Mouse (Mus musculus) liver, postnatal 0 days (tissue): ENCODE results near the gene Cdk5r1. TPM values are rescaled to one million over a fixed set of nuclear protein-coding genes. Genes with fewer than 3 reads are reported as not detected.

Experiments
- ATAC-seq: fragments of 200-750 bp; cut with Nextera tagmentation; 2 replicates; pipeline ENCODE4 v1.8.0; 2017; ENCODE audit warnings: mild to moderate bottlenecking, moderate library complexity
- DNase-seq: peaks from one replicate; pipeline ENCODE4 v3.0.0-alpha.2; 2016
- H3K27ac ChIP-seq: fragments of 300-500 bp; sonication (generic); 2 replicates; pipeline ENCODE4 v1.5.1; 2014; ENCODE audit warnings: antibody characterized with exemption, moderate library complexity, mild to moderate bottlenecking, low read depth
- H3K27me3 ChIP-seq: fragments of 300-500 bp; sonication (generic); 2 replicates; pipeline ENCODE4 v1.6.1; 2014; ENCODE audit warnings: low read length, control low read depth, mixed read lengths; ENCODE audit not compliant: insufficient read depth
- H3K36me3 ChIP-seq: fragments of 300-500 bp; sonication (generic); replicated peaks from 2 replicates; pipeline ENCODE4 v1.6.1; 2014; ENCODE audit warnings: mild to moderate bottlenecking, control low read depth, low read length, moderate library complexity, mixed read lengths; ENCODE audit not compliant: insufficient read depth
- H3K4me1 ChIP-seq: fragments of 300-500 bp; sonication (generic); 2 replicates; pipeline ENCODE4 v1.6.1; 2014; ENCODE audit warnings: antibody characterized with exemption, mild to moderate bottlenecking, control low read depth; ENCODE audit not compliant: insufficient read depth
- H3K4me2 ChIP-seq: fragments of 300-500 bp; sonication (generic); 2 replicates; pipeline ENCODE4 v1.6.1; 2014; ENCODE audit warnings: low read depth, mild to moderate bottlenecking, low read length, moderate library complexity, mixed read lengths
- H3K4me3 ChIP-seq: fragments of 300-500 bp; sonication (generic); 2 replicates; pipeline ENCODE4 v1.5.1; 2014; ENCODE audit warnings: low read depth, low read length
- H3K9ac ChIP-seq: fragments of 300-500 bp; sonication (generic); replicated peaks from 2 replicates; pipeline ENCODE4 v1.6.1; 2014; ENCODE audit warnings: mild to moderate bottlenecking, moderate library complexity
- H3K9me3 ChIP-seq: fragments of 300-500 bp; sonication (generic); 2 replicates; pipeline ENCODE4 v1.6.1; 2016; ENCODE audit warnings: mild to moderate bottlenecking, control low read depth, low read length, mixed read lengths
- CTCF ChIP-seq: sonication (generic); IDR thresholded peaks from 2 replicates; pipeline ENCODE4 v1.5.1; 2016; ENCODE audit warnings: antibody characterized with exemption, low read depth
- EP300 ChIP-seq: IDR thresholded peaks from 2 replicates; pipeline ENCODE4 v1.6.1; 2016; ENCODE audit warnings: antibody characterized with exemption, low read depth, mild to moderate bottlenecking
- WGBS: fragments of 180-500 bp; shearing (Covaris S2); extraction: QIAGEN DNeasy Blood & Tissue Kit; methylation state at CpG from one replicate; pipeline ENCODE4 v1.1.7; 2014; ENCODE audit not compliant: insufficient replicate concordance; 5-methylcytosine and 5-hydroxymethylcytosine counted together
- polyA plus RNA-seq: library from polyadenylated mRNA; unstranded; fragments of >200 nt; fragmentation: Nextera tagmentation; extraction: Ambion mirVana; gene quantifications from 2 replicates; pipeline ENCODE4 v1.2.1, GENCODE M21; 2015

The Cdk5r1 gene
- polyA plus RNA-seq, 1 experiment from 2014 or later, result 0.28 TPM

DNA sequence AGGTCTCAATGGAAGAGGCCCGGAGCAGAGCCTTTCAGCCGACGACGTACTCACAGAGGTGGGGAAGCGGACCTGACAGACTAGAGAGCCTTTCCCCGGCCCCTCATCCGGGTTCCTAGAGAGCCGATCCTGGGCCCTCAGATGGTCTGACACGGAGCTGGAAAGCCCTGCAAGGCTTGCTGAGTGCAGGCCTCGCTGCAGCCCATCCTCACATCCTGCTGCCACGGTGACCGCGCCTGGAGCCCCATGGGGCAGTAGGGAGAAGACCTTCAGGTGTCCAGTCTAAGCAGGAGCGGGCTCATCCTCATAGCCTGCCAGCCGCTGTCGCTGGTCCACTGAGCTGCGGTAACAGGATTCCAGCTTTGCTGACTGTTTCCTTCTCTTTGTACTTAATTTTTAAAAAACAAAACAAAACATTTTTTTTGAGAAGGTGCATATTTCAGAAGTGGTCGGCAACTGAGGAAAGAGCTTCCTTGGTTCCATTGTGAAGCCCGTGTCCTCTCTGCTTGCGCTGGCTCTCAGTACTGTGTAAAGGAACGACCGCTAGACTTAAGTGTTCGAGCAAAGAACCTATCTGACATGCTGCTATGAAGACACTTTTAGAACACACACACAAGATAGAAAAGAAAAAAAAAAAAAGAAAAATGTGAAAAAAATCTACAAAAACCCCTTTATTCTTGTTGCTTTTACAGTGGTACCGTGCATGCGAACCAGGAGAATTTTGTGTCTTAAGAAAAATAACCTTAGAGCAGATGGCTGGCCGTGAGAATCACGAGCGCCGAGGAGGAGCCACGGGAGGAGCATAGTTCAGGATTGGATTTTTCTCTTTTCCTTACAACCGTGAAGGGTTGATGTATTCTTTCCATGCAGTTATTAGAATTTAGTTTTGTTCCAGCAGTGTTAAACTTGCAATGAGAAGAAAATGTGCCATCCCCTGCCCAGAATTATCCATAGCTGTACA lies 3.4 kb downstream of the Cdk5r1 start:
- no peak for DNase-seq
- 86% methylated on average over 31 of the region's 31 CpGs for WGBS
- Histone ChIP-seq H3K9ac (no peak overlapping the region), H3K27ac (no peak overlapping the region), H3K36me3 (no peaks in the 10 kb centered on the region; the same call in 1 of the 2 replicates), H3K4me2 (no peak overlapping the region), H3K27me3 (peaks cover 15% of the 10 kb centered on the region; the same call in 1 of the 2 replicates), H3K4me1 (peaks cover 18% of the 10 kb centered on the region), H3K9me3 (no peaks in the 10 kb centered on the region), H3K4me3 (no peak overlapping the region)
- TF ChIP-seq CTCF (no peak), EP300 (no peak)
- no peak for ATAC-seq

DNA sequence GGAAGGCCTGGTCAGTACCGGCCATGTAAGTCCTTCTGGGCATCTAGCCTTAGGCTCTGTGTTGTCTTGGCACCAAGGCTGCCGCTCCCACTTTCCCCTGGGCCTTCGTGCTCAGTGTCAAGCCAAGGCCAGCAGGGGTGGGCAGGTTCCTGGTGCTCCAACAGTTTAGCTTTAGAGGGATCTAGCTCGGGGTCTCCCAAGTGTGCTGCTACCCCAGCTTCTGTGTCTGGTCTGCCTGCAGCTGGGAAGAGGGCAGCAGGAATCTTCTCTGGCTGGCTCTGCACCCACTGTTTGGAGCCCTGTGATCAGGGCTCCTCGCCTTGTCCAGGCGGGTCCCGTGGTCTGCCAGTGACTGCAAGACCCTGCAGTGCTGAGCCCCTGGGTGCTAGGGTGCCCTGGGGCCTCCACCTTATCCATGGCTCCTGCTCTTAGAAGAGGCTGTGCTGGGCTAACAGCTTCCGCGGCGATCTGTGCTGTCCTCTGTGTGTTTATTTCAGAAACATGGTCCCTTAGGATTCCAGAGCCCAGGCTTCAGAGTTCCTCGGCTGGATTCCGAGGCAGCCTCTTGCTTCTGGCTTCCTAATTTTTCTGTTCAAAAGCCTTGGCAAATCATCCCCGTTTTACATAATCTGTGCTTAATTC lies 4.7 kb downstream of the Cdk5r1 start:
- no peaks in the 10 kb centered on the region for H3K9me3 ChIP-seq
- no peak overlapping the region for H3K4me3 ChIP-seq
- H3K36me3 ChIP-seq, result no peaks in the 10 kb centered on the region; the same call in 1 of the 2 replicates
- peaks cover 15% of the 10 kb centered on the region; the same call in 1 of the 2 replicates for H3K27me3 ChIP-seq
- H3K9ac ChIP-seq, result no peak overlapping the region
- no peak overlapping the region for H3K27ac ChIP-seq
- TF ChIP-seq CTCF, result no peak
- no peak for TF ChIP-seq EP300
- H3K4me2 ChIP-seq, result no peak overlapping the region
- ATAC-seq (no peak), DNase-seq (no peak)
- WGBS, result 86% methylated on average over 13 of the region's 13 CpGs
- peaks cover 14% of the 10 kb centered on the region for H3K4me1 ChIP-seq

DNA sequence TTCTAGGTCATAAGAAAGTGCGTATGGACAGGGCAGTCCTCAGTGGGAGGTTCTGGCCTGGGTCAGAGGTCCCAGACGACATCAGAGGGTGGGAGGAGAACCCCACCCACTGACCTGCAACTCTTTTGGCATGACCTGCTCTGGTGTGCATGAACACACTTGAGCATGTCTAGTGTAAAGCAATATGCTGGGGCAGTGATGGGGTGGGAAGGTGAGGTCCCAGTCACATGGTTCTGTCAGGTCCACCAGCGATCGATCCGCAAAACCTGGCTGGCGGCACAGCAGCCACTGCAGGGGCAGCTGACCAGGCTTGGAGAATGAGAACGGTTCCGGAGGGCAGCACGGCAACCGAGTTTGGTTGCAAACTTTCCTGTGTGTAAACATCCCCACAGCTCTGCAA lies 5.5 kb downstream of the Cdk5r1 start:
- TF ChIP-seq EP300 (no peak), CTCF (no peak)
- DNase-seq (no peak), ATAC-seq (no peak)
- Histone ChIP-seq H3K4me1 (peaks cover 10% of the 10 kb centered on the region), H3K4me3 (no peak overlapping the region), H3K9ac (no peak overlapping the region), H3K36me3 (no peaks in the 10 kb centered on the region; the same call in 1 of the 2 replicates), H3K27ac (no peak overlapping the region), H3K4me2 (no peak overlapping the region), H3K9me3 (no peaks in the 10 kb centered on the region), H3K27me3 (peaks cover 13% of the 10 kb centered on the region; the same call in 1 of the 2 replicates)
- WGBS, result 78% methylated on average over 10 of the region's 10 CpGs

DNA sequence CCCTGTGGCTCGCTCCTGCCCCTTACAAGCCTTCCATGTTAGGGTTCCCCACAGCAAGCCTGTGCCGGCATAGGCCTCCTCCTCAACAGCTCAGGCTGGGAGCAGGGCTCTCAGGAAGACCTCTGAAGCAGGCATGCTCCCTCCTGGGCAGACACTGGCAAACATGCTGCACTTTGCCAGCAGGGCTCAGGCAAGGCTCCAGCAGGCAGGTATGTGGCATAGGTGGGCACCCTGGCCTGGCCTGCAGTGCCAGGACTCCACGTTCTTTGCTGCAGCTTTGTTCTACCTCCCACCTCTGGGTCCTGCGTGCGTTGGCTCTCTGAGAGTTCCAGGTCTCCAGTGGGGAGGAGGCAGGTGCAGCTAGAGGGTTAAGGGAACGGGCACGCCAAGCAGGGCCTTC lies 6.1 kb downstream of the Cdk5r1 start:
- TF ChIP-seq CTCF, result no peak
- no peaks in the 10 kb centered on the region for H3K9me3 ChIP-seq
- WGBS, result 82% methylated on average over 7 of the region's 7 CpGs

DNA sequence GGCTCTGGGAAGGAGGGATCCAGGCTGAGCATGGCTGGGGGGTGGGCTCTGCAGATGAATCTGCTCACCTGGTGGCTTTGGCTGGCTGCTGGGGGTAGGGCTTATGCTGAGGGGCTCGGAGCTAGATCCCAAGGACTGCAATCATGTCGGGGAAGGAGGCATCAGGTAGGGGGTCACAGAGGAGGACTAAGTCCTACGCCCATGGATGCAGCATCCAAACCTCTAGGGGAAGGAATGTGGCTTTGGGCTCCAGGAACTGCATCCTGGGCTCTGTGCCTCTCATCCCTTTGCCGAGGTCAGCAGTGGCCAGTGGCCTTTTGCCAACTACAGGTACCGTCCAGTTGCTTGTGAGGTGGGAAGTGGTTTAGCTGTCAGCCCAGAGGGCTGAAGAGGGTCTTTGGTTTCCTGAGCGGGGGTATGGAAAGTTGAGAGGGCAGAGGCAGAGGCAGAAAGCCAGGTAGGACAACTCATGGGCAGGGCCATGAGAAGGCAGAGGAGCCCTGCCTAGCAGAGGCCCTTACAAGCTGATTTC lies 6.8 kb downstream of the Cdk5r1 start:
- Histone ChIP-seq H3K4me2 (no peak overlapping the region), H3K9me3 (no peaks in the 10 kb centered on the region), H3K9ac (no peak overlapping the region), H3K36me3 (no peaks in the 10 kb centered on the region; the same call in 1 of the 2 replicates), H3K4me1 (peaks cover 3% of the 10 kb centered on the region), H3K27ac (no peak overlapping the region), H3K4me3 (no peak overlapping the region), H3K27me3 (peaks cover 2% of the 10 kb centered on the region; the same call in 1 of the 2 replicates)
- ATAC-seq (no peak), DNase-seq (no peak)
- TF ChIP-seq EP300 (no peak), CTCF (no peak)
- WGBS, result 76% methylated on average over 6 of the region's 6 CpGs

More for the DNA sequence above, 6.1 kb downstream of the Cdk5r1 start:
- no peak for ATAC-seq
- Histone ChIP-seq H3K4me2 (no peak overlapping the region), H3K4me3 (no peak overlapping the region), H3K36me3 (no peaks in the 10 kb centered on the region; the same call in 1 of the 2 replicates), H3K9ac (no peak overlapping the region), H3K4me1 (peaks cover 4% of the 10 kb centered on the region), H3K27me3 (peaks cover 9% of the 10 kb centered on the region; the same call in 1 of the 2 replicates), H3K27ac (no peak overlapping the region)
- DNase-seq, result no peak

DNA sequence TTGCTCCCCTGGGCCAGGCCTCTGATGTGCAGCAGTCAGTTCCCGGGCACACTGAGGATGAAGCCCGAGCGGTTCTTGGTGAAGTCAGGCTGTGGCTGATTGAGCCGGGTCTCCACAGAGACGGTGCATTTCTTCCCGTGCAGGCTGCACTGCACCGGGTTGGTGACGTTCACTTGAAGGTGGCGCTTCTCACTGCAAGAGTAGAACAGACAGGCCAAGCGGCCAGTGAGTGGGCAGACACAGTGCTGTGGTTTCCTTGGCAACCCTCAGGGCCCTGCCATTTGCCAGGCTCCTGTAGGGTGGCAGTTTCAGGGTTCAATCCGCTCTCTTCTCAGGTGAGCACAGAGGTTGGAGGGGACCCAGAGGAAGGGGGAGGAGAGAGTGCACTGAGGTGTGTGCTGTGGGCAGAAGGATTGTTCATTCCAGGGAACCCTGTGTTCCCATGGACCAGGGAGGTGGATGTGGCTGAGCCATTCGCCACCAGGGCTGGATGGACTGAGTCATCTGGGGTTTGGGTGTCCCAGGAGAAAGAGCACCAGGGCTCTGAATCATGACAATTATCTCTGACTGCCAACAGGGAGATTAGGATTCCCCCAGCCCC lies 7.5 kb downstream of the Cdk5r1 start:
- H3K36me3 ChIP-seq, result no peaks in the 10 kb centered on the region
- H3K27ac ChIP-seq, result no peak overlapping the region
- no peaks in the 10 kb centered on the region for H3K27me3 ChIP-seq
- H3K4me3 ChIP-seq, result no peak overlapping the region
- no peaks in the 10 kb centered on the region for H3K9me3 ChIP-seq
- peaks cover 8% of the 10 kb centered on the region for H3K4me1 ChIP-seq
- TF ChIP-seq EP300 (no peak), CTCF (no peak)
- ATAC-seq (no peak), DNase-seq (no peak)
- H3K9ac ChIP-seq, result no peak overlapping the region
- no peak overlapping the region for H3K4me2 ChIP-seq
- 65% methylated on average over 12 of the region's 12 CpGs for WGBS
